Mouse (Mus musculus) ZHBTc4 (cell line): Measurements from ENCODE around the gene Zfp568.

Experiments
- DNase-seq: peaks from one replicate; pipeline ENCODE4 v3.0.0-alpha.2; 2011; ENCODE audit warnings: low read depth, low spot score

Zfp568 gene

DNA sequence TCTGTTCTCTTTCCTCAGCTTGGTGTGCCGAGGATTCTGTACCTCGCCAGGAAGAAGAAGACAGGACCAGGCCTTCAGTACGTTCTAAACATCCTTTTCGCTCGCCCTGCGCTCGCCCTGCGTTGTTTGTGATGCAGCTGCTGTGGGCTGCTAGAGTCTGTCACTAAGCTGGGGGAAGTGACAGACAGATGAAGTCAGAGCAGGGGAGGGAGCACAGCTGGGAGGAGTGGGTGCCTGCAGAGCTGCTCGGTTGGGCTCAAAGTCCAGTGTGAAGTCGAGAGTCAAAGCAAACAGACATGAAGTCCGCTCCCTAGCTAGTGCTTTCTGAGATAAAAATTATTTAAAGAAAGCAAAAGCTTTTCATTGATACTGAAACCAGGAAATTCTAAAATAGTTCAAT lies 5.3 kb downstream of the Zfp568 start:
- DNase-seq: no peak

DNA sequence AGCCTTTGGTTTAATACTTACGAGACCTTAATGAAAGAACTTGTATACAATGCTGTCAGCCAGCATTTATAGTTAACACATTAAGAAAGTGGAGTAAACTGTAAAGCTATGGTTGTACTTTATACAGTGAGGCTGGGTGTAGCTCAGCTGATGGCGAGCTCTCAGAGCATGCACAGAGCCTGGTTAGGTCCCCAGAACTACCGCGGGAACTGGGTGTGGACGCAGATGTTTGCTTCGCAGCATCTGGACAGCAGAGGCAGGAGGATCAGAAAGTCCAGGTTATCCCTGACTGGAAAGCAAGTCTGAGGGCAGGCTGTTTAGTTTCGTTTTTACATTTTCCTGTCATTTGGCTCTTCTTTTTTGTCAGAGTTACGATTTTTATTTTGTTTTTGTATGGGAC lies 8.9 kb downstream of the Zfp568 start:
- DNase-seq: peak; percentile 32

DNA sequence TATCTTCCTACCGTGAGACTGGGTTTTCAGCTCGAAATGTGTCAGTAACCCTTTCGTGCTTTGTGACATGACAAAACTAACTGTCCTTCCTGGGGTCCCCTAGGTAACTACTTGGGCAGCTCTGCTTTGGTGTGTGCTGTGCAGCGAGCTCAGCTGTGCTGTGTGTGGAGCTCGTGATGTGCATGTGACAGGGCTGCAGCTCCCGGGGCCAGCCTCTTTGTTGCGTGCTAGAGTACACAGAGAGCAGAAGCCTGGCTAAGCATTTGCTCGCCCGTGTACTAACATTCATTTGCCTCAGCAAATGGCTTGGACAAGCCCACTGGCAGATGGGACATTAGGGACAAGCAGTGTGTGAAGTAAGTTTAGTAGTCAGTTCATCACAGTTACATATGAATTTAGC lies 9.6 kb downstream of the Zfp568 start:
- peak; percentile 29 for DNase-seq

DNA sequence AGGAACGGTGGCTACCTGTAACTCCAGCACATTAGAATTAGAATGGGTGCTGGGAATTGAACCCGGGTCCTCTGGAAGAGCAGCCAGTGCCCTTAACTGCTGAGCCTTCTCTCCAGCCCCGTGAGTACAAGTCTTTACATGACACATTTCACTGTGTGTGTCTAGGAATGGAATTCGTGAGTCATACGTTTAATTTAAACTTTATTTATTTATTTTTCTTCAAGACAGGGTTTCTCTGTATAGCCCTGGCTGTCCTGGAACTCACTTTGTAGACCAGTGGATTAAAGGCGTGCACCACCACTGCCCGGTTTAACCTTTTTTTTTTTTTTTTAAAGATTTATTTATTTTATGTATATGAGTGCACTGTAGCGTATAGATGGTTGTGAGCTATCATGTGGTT lies 11.4 kb downstream of the Zfp568 start:
- no peak for DNase-seq

GRCm38 (mm10) chr7:30000601-30001000 lies 16.8 kb downstream of the Zfp568 start:
- no peak for DNase-seq

GRCm38 (mm10) chr7:30007601-30008000 lies 23.8 kb downstream of the Zfp568 start:
- no peak for DNase-seq

- DNase-seq: no peak
Measured at GRCm38 (mm10) chr7:30008020-30008690, 24.4 kb downstream of the Zfp568 start.

DNA sequence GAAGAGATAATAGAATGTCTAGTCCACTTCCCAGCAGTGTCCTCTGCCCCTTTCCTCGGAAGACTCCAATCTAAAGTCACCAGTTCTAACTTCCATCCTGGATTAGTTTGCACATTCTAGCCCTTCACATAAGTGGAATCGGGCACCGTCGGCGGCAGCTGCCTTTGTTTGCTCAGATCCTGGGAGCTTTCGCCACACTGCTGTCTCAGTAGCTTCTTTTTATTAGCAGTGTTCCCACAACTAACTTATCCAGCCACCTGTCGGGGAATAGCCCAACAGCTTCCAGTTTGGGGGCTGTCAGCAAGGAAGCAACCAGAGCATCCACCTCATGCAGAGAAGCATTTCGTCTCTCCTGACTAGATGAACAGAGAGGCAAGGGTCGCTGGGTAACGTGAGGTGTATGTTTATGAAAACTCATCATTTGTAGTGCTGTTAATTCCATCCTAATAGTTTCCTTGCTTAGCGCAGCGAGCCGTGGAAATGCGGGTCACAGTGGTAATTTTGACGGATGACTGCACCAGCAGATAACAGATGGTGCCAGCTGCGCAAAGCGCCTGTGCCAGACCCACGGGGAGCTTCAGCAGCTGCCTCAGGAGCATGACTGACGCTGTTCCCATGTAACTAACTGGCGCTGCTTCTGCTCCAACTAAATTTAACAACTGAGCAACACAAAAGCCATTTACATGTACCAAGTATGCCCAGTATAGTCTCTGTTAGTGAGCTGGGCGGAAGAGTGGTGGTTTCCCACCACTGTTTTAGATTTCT lies 25.7 kb downstream of the Zfp568 start:
- no peak for DNase-seq

DNA sequence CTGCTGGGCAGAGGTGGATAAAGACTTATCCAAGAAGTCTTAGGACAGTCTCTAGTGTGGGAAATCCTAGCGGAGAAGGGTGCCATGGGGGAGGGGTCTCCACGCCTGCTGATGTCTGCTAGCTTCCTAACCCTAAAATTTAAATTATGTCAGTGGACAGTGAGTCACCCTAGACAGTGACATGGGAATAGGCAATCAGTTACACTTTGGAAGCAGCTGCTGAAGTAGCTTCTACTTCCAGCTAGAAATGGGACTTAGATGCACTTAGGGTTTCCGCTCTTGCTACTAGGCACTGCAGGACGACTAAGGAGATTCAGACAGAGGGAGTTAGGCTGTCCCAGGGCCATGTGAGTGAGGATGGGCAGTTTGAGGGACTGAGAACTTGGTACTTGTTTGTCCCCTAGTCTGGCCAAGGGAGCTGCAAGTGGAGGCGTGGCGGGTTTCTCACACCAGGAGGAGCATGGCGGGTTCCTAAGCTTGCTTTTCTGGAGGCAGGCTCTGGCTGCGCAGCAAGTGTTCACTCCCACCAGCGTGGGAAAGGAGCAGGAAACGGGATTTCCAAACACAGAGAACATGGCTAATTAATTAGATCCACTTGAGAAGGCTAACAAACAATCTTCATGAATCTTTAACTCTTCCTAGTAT lies 26.9 kb downstream of the Zfp568 start:
- no peak for DNase-seq

DNA sequence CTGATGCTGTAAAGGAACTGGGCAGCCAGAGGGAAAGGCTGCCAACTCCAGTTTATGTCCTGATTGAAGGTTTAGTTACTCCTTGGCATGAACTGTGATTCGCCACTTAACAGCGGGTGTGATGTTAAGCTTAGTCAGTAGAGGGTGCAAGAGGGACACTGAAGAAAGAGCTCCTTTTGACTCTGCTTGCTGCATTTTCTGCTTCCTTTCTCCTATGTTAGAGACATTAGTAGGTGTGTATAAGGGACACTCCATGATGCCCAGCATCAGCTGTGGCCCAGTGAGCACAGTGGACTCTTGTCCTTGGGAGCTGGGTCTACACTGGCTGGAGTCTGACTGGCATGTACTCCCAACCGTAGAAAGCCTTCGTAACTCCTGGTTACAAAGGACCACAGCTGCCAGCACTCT lies 29.2 kb downstream of the Zfp568 start:
- DNase-seq: peak; percentile 68

GRCm38 (mm10) chr7:30017226-30017625 lies 33.5 kb downstream of the Zfp568 start:
- no peak for DNase-seq

GRCm38 (mm10) chr7:30019543-30019942 lies 35.8 kb downstream of the Zfp568 start:
- DNase-seq: no peak

GRCm38 (mm10) chr7:30023324-30023723 lies 39.6 kb downstream of the Zfp568 start:
- no peak for DNase-seq

- DNase-seq: no peak
Measured at GRCm38 (mm10) chr7:30023800-30024199, 40.0 kb downstream of the Zfp568 start.

- DNase-seq: no peak
Measured at GRCm38 (mm10) chr7:30025358-30025757, 41.6 kb downstream of the Zfp568 start.

- DNase-seq: no peak
Measured at GRCm38 (mm10) chr7:30027331-30027730, 43.6 kb downstream of the Zfp568 start.

DNA sequence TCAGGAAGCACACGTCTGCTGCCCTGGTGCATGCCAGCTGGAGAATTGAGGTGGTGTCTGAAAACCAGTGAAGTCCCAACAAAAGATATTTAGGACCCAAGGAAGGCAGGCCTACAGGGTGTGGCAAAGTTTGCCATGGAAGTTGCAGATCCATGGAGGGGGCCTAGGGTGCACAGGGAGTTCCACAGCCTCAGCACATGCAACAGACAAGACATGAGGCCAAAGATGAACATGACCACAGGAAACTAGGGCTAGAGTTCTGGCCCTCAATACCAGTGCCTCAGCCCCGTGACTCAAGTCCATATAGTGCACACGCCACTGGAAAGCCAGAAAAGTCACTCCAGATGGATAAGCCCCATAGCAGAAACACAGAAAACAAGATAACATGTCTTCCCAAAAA lies 44.8 kb downstream of the Zfp568 start:
- no peak for DNase-seq

DNA sequence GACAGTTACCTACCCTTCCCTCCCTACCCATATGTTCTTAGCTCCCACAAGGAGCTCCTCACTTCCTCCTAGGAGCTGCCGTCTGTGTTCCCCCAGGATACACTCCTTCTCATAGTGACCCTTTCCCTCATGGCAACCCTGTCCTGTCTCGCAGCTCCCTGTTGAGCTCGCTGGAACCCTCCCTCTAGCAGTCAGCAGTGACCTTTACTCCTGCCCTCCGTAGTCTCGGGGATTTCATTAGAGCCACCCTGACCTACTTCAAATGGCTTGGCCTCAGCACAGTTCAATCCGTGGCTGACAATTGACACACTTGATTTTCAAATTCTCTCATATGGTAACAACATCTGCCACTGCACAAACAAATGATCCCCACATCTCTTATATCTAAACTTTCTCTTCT lies 46.9 kb downstream of the Zfp568 start:
- DNase-seq: no peak

- DNase-seq: peak; percentile 66
Measured at GRCm38 (mm10) chr7:30031379-30031778, 47.6 kb downstream of the Zfp568 start.

GRCm38 (mm10) chr7:30034331-30034730 lies 50.6 kb downstream of the Zfp568 start:
- peak; percentile 78 for DNase-seq

DNA sequence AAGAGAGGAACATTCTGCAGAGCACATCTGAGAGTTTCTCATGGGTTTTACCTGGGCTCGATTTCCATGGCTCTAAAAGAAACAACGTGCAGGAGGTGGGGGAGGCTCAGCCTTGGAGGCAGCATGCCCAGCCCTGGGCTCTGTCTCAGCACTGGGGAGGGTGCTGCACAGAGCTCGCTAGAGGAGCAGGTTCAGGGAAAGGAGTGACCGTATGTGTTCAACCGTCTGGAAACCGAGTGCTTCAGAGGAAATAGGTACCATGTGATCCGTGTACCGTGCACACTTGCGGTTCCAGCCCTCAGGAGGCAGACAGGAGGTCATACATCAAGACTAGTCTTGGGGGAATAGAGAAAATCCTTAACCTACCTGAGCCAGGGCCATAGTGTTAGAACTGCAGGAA lies 60.6 kb downstream of the Zfp568 start:
- no peak for DNase-seq

DNA sequence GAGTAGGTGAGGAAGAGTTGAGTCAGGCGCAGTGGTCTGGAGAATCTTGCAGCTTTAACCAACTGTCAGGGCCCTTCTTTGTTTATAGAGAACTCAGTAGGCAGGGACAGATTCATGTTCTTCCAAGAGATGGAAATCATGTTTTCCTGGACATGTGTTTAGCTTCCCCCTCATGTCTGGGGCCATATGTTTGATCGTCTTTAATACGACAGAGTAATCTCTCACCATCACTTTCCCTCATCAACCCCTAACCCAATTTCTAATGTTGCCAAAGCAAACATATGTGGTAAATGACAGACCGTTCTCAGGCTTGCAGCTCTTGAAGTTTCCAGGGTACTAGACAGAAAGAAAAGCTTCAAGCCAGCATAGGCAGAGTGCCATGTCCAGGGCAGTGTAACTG lies 64.4 kb downstream of the Zfp568 start:
- no peak for DNase-seq
